Mouse (Mus musculus): ENCODE results near the gene Cdk5r1. TPM values are rescaled to one million over a fixed set of nuclear protein-coding genes. Genes with fewer than 3 reads are reported as not detected.
A peak's percentile ranks its signal among the peaks of the same experiment; 100 is the strongest.
"Not testable (repeated sequence)": the region's sequence is repeated elsewhere in the genome, so short reads cannot be mapped to it uniquely, and the experiment has no call there.

The Cdk5r1 gene
- total RNA-seq (2021) = 100 to 1,000 TPM; 327 to 329 TPM

- DNase-seq (ENCODE audit: extremely low spot score in 1 of 2, low spot score in 2 of 2) = peak; percentile 88 to 93
- intact Hi-C loops (cut with DNase I) = loop anchor here (2.0 to 5.0 kb wide), 2 partner anchors 86 to 194 kb away; no protein-coding TSS in a partner anchor
These were observed at the start of gene Cdk5r1 for GRCm38 (mm10) chr11:80476222-80477189. Gene Cdk5r1, plus strand, starts transcription at chr11:80477023.

- intact Hi-C loops (cut with DNase I) = loop anchor here (5.0 kb wide), 1 partner anchor 244 kb away; no protein-coding TSS in a partner anchor
- peak; percentile 94 to 98 for DNase-seq (ENCODE audit: extremely low spot score in 1 of 2, low spot score in 2 of 2)
These were observed 48.3 kb upstream of the Cdk5r1 start, which contains the start of gene Psmd11 for GRCm38 (mm10) chr11:80428381-80429008. Gene Psmd11, plus strand, starts transcription at chr11:80428615.

- intact Hi-C loops (cut with DNase I) = loop anchor here (5.0 kb wide), 1 partner anchor 243 kb away; no protein-coding TSS in a partner anchor
- DNase-seq (ENCODE audit: extremely low spot score in 1 of 2, low spot score in 2 of 2) = peak; percentile 22 to 54
These were observed 47.8 kb upstream of the Cdk5r1 start for GRCm38 (mm10) chr11:80429009-80429475.

- intact Hi-C loops (cut with DNase I) = loop anchor here (5.0 kb wide), 1 partner anchor 243 kb away; no protein-coding TSS in a partner anchor
- no peak for DNase-seq (ENCODE audit: extremely low spot score in 1 of 2, low spot score in 2 of 2)
These were observed 47.2 kb upstream of the Cdk5r1 start for GRCm38 (mm10) chr11:80429500-80430166.

GRCm38 (mm10) chr11:80430366-80430910 lies 46.4 kb upstream of the Cdk5r1 start:
- intact Hi-C loops (cut with DNase I) = no loop called here

GRCm38 (mm10) chr11:80446916-80447315 lies 29.9 kb upstream of the Cdk5r1 start:
- intact Hi-C loops (cut with DNase I) = no loop called here
- DNase-seq (ENCODE audit: extremely low spot score in 1 of 2, low spot score in 2 of 2) = no peak

More at GRCm38 (mm10) chr11:80430366-80430910, 46.4 kb upstream of the Cdk5r1 start:
- DNase-seq (ENCODE audit: extremely low spot score in 1 of 2, low spot score in 2 of 2) = no peak

- no peak for DNase-seq (ENCODE audit: extremely low spot score in 1 of 2, low spot score in 2 of 2)
- intact Hi-C loops (cut with DNase I) = loop anchor here (5.0 kb wide), 1 partner anchor 58 kb away; no protein-coding TSS in a partner anchor
These were observed 27.0 kb upstream of the Cdk5r1 start for GRCm38 (mm10) chr11:80449859-80450258.

GRCm38 (mm10) chr11:80452242-80452641 lies 24.6 kb upstream of the Cdk5r1 start:
- intact Hi-C loops (cut with DNase I) = loop anchor here (5.0 kb wide), 1 partner anchor 60 kb away; no protein-coding TSS in a partner anchor
- no peak for DNase-seq (ENCODE audit: extremely low spot score in 1 of 2, low spot score in 2 of 2)

GRCm38 (mm10) chr11:80453198-80453597 lies 23.6 kb upstream of the Cdk5r1 start:
- DNase-seq (ENCODE audit: extremely low spot score in 1 of 2, low spot score in 2 of 2) = no peak
- intact Hi-C loops (cut with DNase I) = loop anchor here (5.0 kb wide), 1 partner anchor 61 kb away; no protein-coding TSS in a partner anchor

- DNase-seq (ENCODE audit: extremely low spot score in 1 of 2, low spot score in 2 of 2); intact Hi-C loops (cut with DNase I): not testable (repeated sequence)
These were observed 13.2 kb upstream of the Cdk5r1 start for GRCm38 (mm10) chr11:80463605-80464130.

- intact Hi-C loops (cut with DNase I) = no loop called here
- no peak for DNase-seq (ENCODE audit: extremely low spot score in 1 of 2, low spot score in 2 of 2)
These were observed 4.8 kb upstream of the Cdk5r1 start for GRCm38 (mm10) chr11:80471836-80472605.

- intact Hi-C loops (cut with DNase I) = no loop called here
- DNase-seq (ENCODE audit: extremely low spot score in 1 of 2, low spot score in 2 of 2) = peak in 1 of 2 experiments; percentile 55
These were observed 2.6 kb upstream of the Cdk5r1 start for GRCm38 (mm10) chr11:80474175-80474691.

GRCm38 (mm10) chr11:80474846-80475245 lies 2.0 kb upstream of the Cdk5r1 start:
- no peak for DNase-seq (ENCODE audit: extremely low spot score in 1 of 2, low spot score in 2 of 2)
- intact Hi-C loops (cut with DNase I) = loop anchor here (5.0 kb wide), 1 partner anchor 87 kb away; no protein-coding TSS in a partner anchor

GRCm38 (mm10) chr11:80475544-80475943 lies 1.3 kb upstream of the Cdk5r1 start:
- no peak for DNase-seq (ENCODE audit: extremely low spot score in 1 of 2, low spot score in 2 of 2)
- intact Hi-C loops (cut with DNase I) = loop anchor here (5.0 kb wide), 1 partner anchor 87 kb away; no protein-coding TSS in a partner anchor

GRCm38 (mm10) chr11:80477341-80478199 lies 747 bp downstream of the Cdk5r1 start:
- DNase-seq (ENCODE audit: extremely low spot score in 1 of 2, low spot score in 2 of 2) = peak in 1 of 2 experiments; percentile 64
- intact Hi-C loops (cut with DNase I) = loop anchor here (2.0 to 5.0 kb wide), 2 partner anchors 85 to 193 kb away; no protein-coding TSS in a partner anchor

All from left cerebral cortex, postnatal 10 days (tissue).